Mouse (Mus musculus) liver, postnatal 0 days (tissue): ENCODE data around the gene Olfr1303. TPM values are rescaled to one million over a fixed set of nuclear protein-coding genes. Genes with fewer than 3 reads are reported as not detected.

Source experiments
- ATAC-seq: fragments of 200-750 bp; cut with Nextera tagmentation; 2 replicates; pipeline ENCODE4 v1.8.0; 2017; ENCODE audit warnings: mild to moderate bottlenecking, moderate library complexity
- DNase-seq: peaks from one replicate; pipeline ENCODE4 v3.0.0-alpha.2; 2016
- H3K27ac ChIP-seq: fragments of 300-500 bp; sonication (generic); 2 replicates; pipeline ENCODE4 v1.5.1; 2014; ENCODE audit warnings: antibody characterized with exemption, moderate library complexity, mild to moderate bottlenecking, low read depth
- H3K27me3 ChIP-seq: fragments of 300-500 bp; sonication (generic); 2 replicates; pipeline ENCODE4 v1.6.1; 2014; ENCODE audit warnings: low read length, control low read depth, mixed read lengths; ENCODE audit not compliant: insufficient read depth
- H3K36me3 ChIP-seq: fragments of 300-500 bp; sonication (generic); replicated peaks from 2 replicates; pipeline ENCODE4 v1.6.1; 2014; ENCODE audit warnings: mild to moderate bottlenecking, control low read depth, low read length, moderate library complexity, mixed read lengths; ENCODE audit not compliant: insufficient read depth
- H3K4me1 ChIP-seq: fragments of 300-500 bp; sonication (generic); 2 replicates; pipeline ENCODE4 v1.6.1; 2014; ENCODE audit warnings: antibody characterized with exemption, mild to moderate bottlenecking, control low read depth; ENCODE audit not compliant: insufficient read depth
- H3K4me2 ChIP-seq: fragments of 300-500 bp; sonication (generic); 2 replicates; pipeline ENCODE4 v1.6.1; 2014; ENCODE audit warnings: low read depth, mild to moderate bottlenecking, low read length, moderate library complexity, mixed read lengths
- H3K4me3 ChIP-seq: fragments of 300-500 bp; sonication (generic); 2 replicates; pipeline ENCODE4 v1.5.1; 2014; ENCODE audit warnings: low read depth, low read length
- H3K9ac ChIP-seq: fragments of 300-500 bp; sonication (generic); replicated peaks from 2 replicates; pipeline ENCODE4 v1.6.1; 2014; ENCODE audit warnings: mild to moderate bottlenecking, moderate library complexity
- H3K9me3 ChIP-seq: fragments of 300-500 bp; sonication (generic); 2 replicates; pipeline ENCODE4 v1.6.1; 2016; ENCODE audit warnings: mild to moderate bottlenecking, control low read depth, low read length, mixed read lengths
- CTCF ChIP-seq: sonication (generic); IDR thresholded peaks from 2 replicates; pipeline ENCODE4 v1.5.1; 2016; ENCODE audit warnings: antibody characterized with exemption, low read depth
- EP300 ChIP-seq: IDR thresholded peaks from 2 replicates; pipeline ENCODE4 v1.6.1; 2016; ENCODE audit warnings: antibody characterized with exemption, low read depth, mild to moderate bottlenecking
- WGBS: fragments of 180-500 bp; shearing (Covaris S2); extraction: QIAGEN DNeasy Blood & Tissue Kit; methylation state at CpG from one replicate; pipeline ENCODE4 v1.1.7; 2014; ENCODE audit not compliant: insufficient replicate concordance; 5-methylcytosine and 5-hydroxymethylcytosine counted together
- polyA plus RNA-seq: library from polyadenylated mRNA; unstranded; fragments of >200 nt; fragmentation: Nextera tagmentation; extraction: Ambion mirVana; gene quantifications from 2 replicates; pipeline ENCODE4 v1.2.1, GENCODE M21; 2015

Gene Olfr1303
- polyA plus RNA-seq: not detected in 2 replicates

DNA sequence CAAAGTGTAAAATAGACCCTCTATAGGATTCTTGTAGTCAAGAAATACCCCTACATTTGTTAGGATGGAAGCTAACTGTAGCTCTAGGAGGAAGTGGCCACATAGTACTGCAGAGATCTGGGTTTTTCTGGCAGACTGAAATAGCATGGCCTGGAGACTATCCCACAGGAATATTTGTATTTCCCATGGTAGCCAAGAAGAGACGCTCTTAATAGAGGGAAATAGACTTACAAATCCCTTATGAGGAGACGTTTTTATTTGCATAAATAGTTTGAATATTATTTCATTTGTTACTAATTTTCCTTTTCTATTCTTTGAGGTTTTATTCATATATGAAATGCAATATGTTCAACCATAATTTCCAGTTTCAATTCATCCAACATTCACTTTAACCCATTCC is at the start of gene Olfr1303:
Olfr1303 (minus strand) TSS at position 101 of the 400 bp plus-strand sequence.
- H3K27me3 ChIP-seq: no peaks in the 10 kb centered on the region
- ATAC-seq: no peak
- H3K27ac ChIP-seq: no peak within 1 kb of the TSS
- H3K4me3 ChIP-seq: no peak within 1 kb of the TSS
- WGBS: 72% methylated on average over 2 of the region's 2 CpGs
- H3K4me1 ChIP-seq: no peaks in the 10 kb centered on the region
- H3K4me2 ChIP-seq: no peak within 1 kb of the TSS
- H3K9ac ChIP-seq: no peak within 1 kb of the TSS
- no peaks in the 10 kb centered on the region for H3K36me3 ChIP-seq
- DNase-seq: no peak
- no peaks in the 10 kb centered on the region for H3K9me3 ChIP-seq
- TF ChIP-seq CTCF (no peak), EP300 (no peak)

- Histone ChIP-seq H3K27ac (no peak overlapping the region), H3K4me1 (no peaks in the 10 kb centered on the region), H3K4me2 (no peak overlapping the region), H3K36me3 (no peaks in the 10 kb centered on the region), H3K27me3 (no peaks in the 10 kb centered on the region), H3K9ac (no peak overlapping the region), H3K9me3 (no peaks in the 10 kb centered on the region), H3K4me3 (no peak overlapping the region)
- TF ChIP-seq EP300: no peak
- TF ChIP-seq CTCF: no peak
- DNase-seq (no peak), ATAC-seq (no peak)
Measured at GRCm38 (mm10) chr2:111812936-111813335, 7.2 kb downstream of the Olfr1303 start.

GRCm38 (mm10) chr2:111777129-111777528 is 43.0 kb downstream of the Olfr1303 start, which contains the start of gene Olfr1302:
Olfr1302 (plus strand) TSS chr2:111777429.
- Histone ChIP-seq H3K9ac (no peak within 1 kb of the TSS), H3K4me3 (no peak within 1 kb of the TSS), H3K9me3 (no peaks in the 10 kb centered on the region), H3K27ac (no peak within 1 kb of the TSS), H3K27me3 (no peaks in the 10 kb centered on the region), H3K4me1 (no peaks in the 10 kb centered on the region), H3K36me3 (no peaks in the 10 kb centered on the region), H3K4me2 (no peak within 1 kb of the TSS)
- DNase-seq (no peak), ATAC-seq (no peak)
- TF ChIP-seq EP300: no peak
- TF ChIP-seq CTCF: no peak
- WGBS: 67% methylated on average over 2 of the region's 2 CpGs

Other genes with a start within 250 kb of the Olfr1303 start
- gene Olfr1297, start 193.8 kb downstream of the Olfr1303 start, polyA plus RNA-seq: not detected in 2 replicates
- not detected in 2 replicates for gene Olfr1298, start 171.1 kb downstream of the Olfr1303 start, polyA plus RNA-seq
- not detected in 2 replicates for gene Olfr1299, start 158.9 kb downstream of the Olfr1303 start, polyA plus RNA-seq
- gene Olfr1301, start 69.3 kb downstream of the Olfr1303 start, polyA plus RNA-seq: not detected in 2 replicates
- not detected in 2 replicates for gene Olfr1302, start 42.9 kb downstream of the Olfr1303 start, polyA plus RNA-seq
- gene Olfr1305, start 56.8 kb upstream of the Olfr1303 start, polyA plus RNA-seq: not detected in 2 replicates
- not detected in 2 replicates for gene Olfr1306, start 95.9 kb upstream of the Olfr1303 start, polyA plus RNA-seq
- gene Olfr1307, start 129.1 kb upstream of the Olfr1303 start, polyA plus RNA-seq: not detected in 2 replicates
- not detected in 2 replicates for gene Olfr1308, start 144.6 kb upstream of the Olfr1303 start, polyA plus RNA-seq
- gene Olfr1309, start 169.9 kb upstream of the Olfr1303 start, polyA plus RNA-seq: not detected in 2 replicates
- not detected in 2 replicates for gene Olfr1310, start 192.4 kb upstream of the Olfr1303 start, polyA plus RNA-seq
- gene Olfr1311, start 204.1 kb upstream of the Olfr1303 start, polyA plus RNA-seq: not detected in 2 replicates
- not detected in 2 replicates for gene Olfr1312, start 229.9 kb upstream of the Olfr1303 start, polyA plus RNA-seq